Mouse (Mus musculus): ENCODE measurements around the gene Zfp507. TPM values are rescaled to one million over a fixed set of nuclear protein-coding genes. Genes with fewer than 3 reads are reported as not detected.
A peak's percentile ranks its signal among the peaks of the same experiment; 100 is the strongest.

Gene Zfp507
- polyA plus RNA-seq, 1 experiment = 8.1 TPM

DNA sequence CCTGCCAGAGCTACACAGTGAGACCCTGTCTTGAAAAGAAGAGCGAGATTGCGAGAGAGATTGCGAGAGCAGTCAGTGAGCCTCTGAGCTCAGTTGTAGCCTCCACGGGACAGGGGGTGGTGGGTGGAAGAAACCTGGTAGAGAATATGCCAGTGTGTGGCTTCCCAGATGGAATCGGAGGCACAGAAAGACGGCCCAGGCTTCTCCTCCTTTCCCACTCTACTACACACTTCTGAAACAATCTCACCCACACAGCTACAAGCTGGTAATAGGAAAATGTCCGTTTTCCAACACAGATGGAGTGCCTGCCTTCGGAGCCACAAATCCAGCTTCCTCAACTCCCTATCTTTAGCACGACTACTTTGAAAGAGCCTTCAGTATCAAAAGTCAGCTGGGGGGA is 58.0 kb downstream of the Zfp507 start:
- H3K4me1 ChIP-seq (ENCODE audit: control insufficient read depth, insufficient read depth, low read length) = no peaks in the 10 kb centered on the region
- H3K4me3 ChIP-seq (replicated peaks; ENCODE audit: extremely low read depth, low read depth, low read length) = no peak overlapping the region
- DNase-seq = no peak
- WGBS = 92% methylated on average over 9 of the region's 9 CpGs
- TF ChIP-seq CTCF (IDR thresholded peaks at IDR 0.05; ENCODE audit: insufficient read depth, low read length) (no peak), POLR2A (IDR thresholded peaks at IDR 0.05; ENCODE audit: borderline replicate concordance, extremely low read depth, low read depth, low read length) (no peak)

DNA sequence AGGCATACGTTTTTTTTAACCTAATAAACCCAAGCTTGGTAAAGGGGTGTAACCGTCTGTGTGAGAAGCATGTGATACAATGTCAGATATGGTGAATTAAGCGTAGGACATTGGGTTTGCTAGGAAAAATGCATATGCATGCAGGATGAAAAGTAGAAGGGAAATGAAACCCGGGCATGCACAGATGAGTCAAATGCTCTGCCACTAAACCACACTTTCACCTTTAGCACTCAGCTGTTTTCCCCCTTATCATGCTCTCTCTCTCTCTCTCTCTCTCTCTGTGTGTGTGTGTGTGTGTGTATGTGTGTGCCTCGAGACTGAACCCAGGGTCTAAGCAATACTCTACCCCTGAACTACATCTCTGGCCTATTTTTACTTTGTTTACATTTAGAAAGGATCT is 60.5 kb downstream of the Zfp507 start:
- TF ChIP-seq CTCF (IDR thresholded peaks at IDR 0.05; ENCODE audit: insufficient read depth, low read length) = no peak
- TF ChIP-seq POLR2A (IDR thresholded peaks at IDR 0.05; ENCODE audit: borderline replicate concordance, extremely low read depth, low read depth, low read length) = no peak
- Histone ChIP-seq H3K4me1 (ENCODE audit: control insufficient read depth, insufficient read depth, low read length) (no peaks in the 10 kb centered on the region), H3K4me3 (replicated peaks; ENCODE audit: extremely low read depth, low read depth, low read length) (no peak overlapping the region)
- DNase-seq = no peak
- WGBS = 53% methylated on average over 5 of the region's 5 CpGs

DNA sequence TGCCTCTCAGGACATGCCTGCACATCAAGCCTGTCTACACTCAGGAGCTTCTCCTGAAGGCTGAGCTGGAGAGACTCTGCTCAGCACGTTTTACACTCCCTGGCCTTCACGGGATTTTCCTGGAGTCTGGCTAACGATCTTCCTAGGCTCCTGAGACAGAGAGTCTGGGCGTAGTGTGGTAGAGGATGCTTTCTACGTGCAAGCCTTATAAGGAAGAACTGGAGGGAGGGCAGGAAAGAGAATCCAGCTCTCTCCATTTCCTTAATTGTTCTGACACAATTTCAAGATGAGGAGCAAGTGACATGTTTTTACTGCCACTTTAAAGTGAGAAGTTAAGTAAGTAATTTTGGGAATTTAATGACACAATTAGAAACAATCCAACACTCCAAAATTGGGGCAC is 60.9 kb downstream of the Zfp507 start:
- H3K4me1 ChIP-seq (ENCODE audit: control insufficient read depth, insufficient read depth, low read length) = no peaks in the 10 kb centered on the region
- TF ChIP-seq CTCF (IDR thresholded peaks at IDR 0.05; ENCODE audit: insufficient read depth, low read length) (no peak), POLR2A (IDR thresholded peaks at IDR 0.05; ENCODE audit: borderline replicate concordance, extremely low read depth, low read depth, low read length) (no peak)
- H3K4me3 ChIP-seq (replicated peaks; ENCODE audit: extremely low read depth, low read depth, low read length) = no peak overlapping the region
- no peak for DNase-seq
- WGBS = 57% methylated on average over 5 of the region's 5 CpGs

- TF ChIP-seq POLR2A (IDR thresholded peaks at IDR 0.05; ENCODE audit: borderline replicate concordance, extremely low read depth, low read depth, low read length) (no peak), CTCF (IDR thresholded peaks at IDR 0.05; ENCODE audit: insufficient read depth, low read length) (peak; percentile 64)
- DNase-seq = peak; percentile 52
- Histone ChIP-seq H3K4me1 (ENCODE audit: control insufficient read depth, insufficient read depth, low read length) (no peaks in the 10 kb centered on the region), H3K4me3 (replicated peaks; ENCODE audit: extremely low read depth, low read depth, low read length) (no peak overlapping the region)
- WGBS = 60% methylated on average over 5 of the region's 5 CpGs
Observed at GRCm38 (mm10) chr7:35740489-35741230, 62.1 kb downstream of the Zfp507 start.

DNA sequence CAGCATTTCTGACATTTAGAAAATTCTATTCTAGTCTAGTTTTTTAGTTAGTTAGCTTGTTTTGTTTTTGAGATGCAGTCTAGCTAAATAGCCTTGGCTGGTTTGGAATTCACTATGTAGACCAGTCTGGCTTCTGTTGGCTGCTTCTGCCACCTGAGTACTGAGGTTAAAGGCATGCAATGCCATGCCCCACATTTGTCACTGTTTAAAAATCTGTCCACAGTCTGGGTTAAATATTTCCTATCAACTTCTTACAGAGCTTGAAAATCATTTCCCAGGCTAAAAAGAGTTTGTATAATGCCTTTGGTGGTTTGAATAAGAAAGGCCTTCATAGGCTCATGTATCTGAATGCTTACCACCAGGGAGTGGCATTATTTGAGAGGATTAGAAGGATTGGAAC is 63.9 kb downstream of the Zfp507 start:
- Histone ChIP-seq H3K4me3 (replicated peaks; ENCODE audit: extremely low read depth, low read depth, low read length) (no peak overlapping the region), H3K4me1 (ENCODE audit: control insufficient read depth, insufficient read depth, low read length) (no peaks in the 10 kb centered on the region)
- no peak for DNase-seq
- TF ChIP-seq POLR2A (IDR thresholded peaks at IDR 0.05; ENCODE audit: borderline replicate concordance, extremely low read depth, low read depth, low read length) = no peak
- TF ChIP-seq CTCF (IDR thresholded peaks at IDR 0.05; ENCODE audit: insufficient read depth, low read length) = no peak

GRCm38 (mm10) chr7:35733313-35734050 is 69.3 kb downstream of the Zfp507 start:
- 69% methylated on average over 14 of the region's 14 CpGs for WGBS
- DNase-seq = no peak

GRCm38 (mm10) chr7:35732585-35733059 is 70.2 kb downstream of the Zfp507 start:
- WGBS = 83% methylated on average over 10 of the region's 10 CpGs

More at GRCm38 (mm10) chr7:35733313-35734050, 69.3 kb downstream of the Zfp507 start:
- Histone ChIP-seq H3K4me1 (ENCODE audit: control insufficient read depth, insufficient read depth, low read length) (peaks cover 2% of the 10 kb centered on the region), H3K4me3 (replicated peaks; ENCODE audit: extremely low read depth, low read depth, low read length) (no peak overlapping the region)
- TF ChIP-seq POLR2A (IDR thresholded peaks at IDR 0.05; ENCODE audit: borderline replicate concordance, extremely low read depth, low read depth, low read length) = no peak
- no peak for TF ChIP-seq CTCF (IDR thresholded peaks at IDR 0.05; ENCODE audit: insufficient read depth, low read length)

GRCm38 (mm10) chr7:35729621-35730031 is 73.2 kb downstream of the Zfp507 start:
- 33% methylated on average over 9 of the region's 9 CpGs for WGBS
- Histone ChIP-seq H3K4me3 (replicated peaks; ENCODE audit: extremely low read depth, low read depth, low read length) (no peak overlapping the region), H3K4me1 (ENCODE audit: control insufficient read depth, insufficient read depth, low read length) (peaks cover 2% of the 10 kb centered on the region)
- no peak for TF ChIP-seq POLR2A (IDR thresholded peaks at IDR 0.05; ENCODE audit: borderline replicate concordance, extremely low read depth, low read depth, low read length)
- TF ChIP-seq CTCF (IDR thresholded peaks at IDR 0.05; ENCODE audit: insufficient read depth, low read length) = no peak
- peak; percentile 25 for DNase-seq

More at GRCm38 (mm10) chr7:35732585-35733059, 70.2 kb downstream of the Zfp507 start:
- TF ChIP-seq POLR2A (IDR thresholded peaks at IDR 0.05; ENCODE audit: borderline replicate concordance, extremely low read depth, low read depth, low read length) (no peak), CTCF (IDR thresholded peaks at IDR 0.05; ENCODE audit: insufficient read depth, low read length) (no peak)
- Histone ChIP-seq H3K4me1 (ENCODE audit: control insufficient read depth, insufficient read depth, low read length) (peaks cover 2% of the 10 kb centered on the region), H3K4me3 (replicated peaks; ENCODE audit: extremely low read depth, low read depth, low read length) (no peak overlapping the region)
- DNase-seq = no peak

GRCm38 (mm10) chr7:35728376-35728775 is 74.4 kb downstream of the Zfp507 start:
- Histone ChIP-seq H3K4me3 (replicated peaks; ENCODE audit: extremely low read depth, low read depth, low read length) (no peak overlapping the region), H3K4me1 (ENCODE audit: control insufficient read depth, insufficient read depth, low read length) (peaks cover 2% of the 10 kb centered on the region)
- 91% methylated on average over 12 of the region's 12 CpGs for whole genome bisulfite sequencing

More at GRCm38 (mm10) chr7:35728376-35728775, 74.4 kb downstream of the Zfp507 start:
- DNase-seq = no peak
- TF ChIP-seq POLR2A (IDR thresholded peaks at IDR 0.05; ENCODE audit: borderline replicate concordance, extremely low read depth, low read depth, low read length) = no peak
- no peak for TF ChIP-seq CTCF (IDR thresholded peaks at IDR 0.05; ENCODE audit: insufficient read depth, low read length)

Measured in lung, adult 2 months (tissue).